Mouse (Mus musculus) lung, embryonic 16.5 days (tissue): Measurements from ENCODE around the gene Homer1. TPM values are rescaled to one million over a fixed set of nuclear protein-coding genes. Genes with fewer than 3 reads are reported as not detected.

Experiments used
- ATAC-seq: fragments of 200-750 bp; cut with Nextera tagmentation; 2 replicates; pipeline ENCODE4 v1.8.0; 2017; ENCODE audit warnings: low read depth, mild to moderate bottlenecking, moderate library complexity
- H3K27ac ChIP-seq: fragments of 300-500 bp; sonication (generic); 2 replicates; pipeline ENCODE4 v1.5.1; 2014; ENCODE audit warnings: mild to moderate bottlenecking, control low read depth, low read length
- H3K27me3 ChIP-seq: fragments of 300-500 bp; sonication (generic); 2 replicates; pipeline ENCODE4 v1.6.1; 2014; ENCODE audit warnings: low read depth, low read length, mixed read lengths; ENCODE audit not compliant: control insufficient read depth, insufficient read depth
- H3K36me3 ChIP-seq: fragments of 300-500 bp; sonication (generic); 2 replicates; pipeline ENCODE4 v1.6.1; 2014; ENCODE audit warnings: low read length; ENCODE audit not compliant: control insufficient read depth, insufficient read depth
- H3K4me1 ChIP-seq: fragments of 300-500 bp; sonication (generic); replicated peaks from 2 replicates; pipeline ENCODE4 v1.6.1; 2014; ENCODE audit warnings: low read length, mixed read lengths; ENCODE audit not compliant: control insufficient read depth, insufficient read depth
- H3K4me2 ChIP-seq: fragments of 300-500 bp; sonication (generic); 2 replicates; pipeline ENCODE4 v1.6.1; 2014; ENCODE audit warnings: low read depth, low read length, control low read depth
- H3K4me3 ChIP-seq: fragments of 300-500 bp; sonication (generic); 2 replicates; pipeline ENCODE4 v1.5.1; 2014; ENCODE audit warnings: mild to moderate bottlenecking, low read length, control low read depth
- H3K9ac ChIP-seq: fragments of 300-500 bp; sonication (generic); 2 replicates; pipeline ENCODE4 v1.6.1; 2014; ENCODE audit warnings: low read length, control low read depth
- H3K9me3 ChIP-seq: fragments of 300-500 bp; sonication (generic); 2 replicates; pipeline ENCODE4 v1.6.1; 2016; ENCODE audit warnings: low read length; ENCODE audit not compliant: control insufficient read depth
- whole genome bisulfite sequencing: fragments of 180-500 bp; shearing (Covaris S2); extraction: QIAGEN DNeasy Blood & Tissue Kit; methylation state at CpG from one replicate; pipeline ENCODE4 v1.1.7; 2014; 5-methylcytosine and 5-hydroxymethylcytosine counted together
- polyA plus RNA-seq: library from polyadenylated mRNA; unstranded; fragments of >200 nt; fragmentation: Nextera tagmentation; extraction: Ambion mirVana; gene quantifications from 2 replicates; pipeline ENCODE4 v1.2.1, GENCODE M21; 2015

Gene Homer1
- polyA plus RNA-seq, 1 experiment from 2014 or later: 2.9 TPM

DNA sequence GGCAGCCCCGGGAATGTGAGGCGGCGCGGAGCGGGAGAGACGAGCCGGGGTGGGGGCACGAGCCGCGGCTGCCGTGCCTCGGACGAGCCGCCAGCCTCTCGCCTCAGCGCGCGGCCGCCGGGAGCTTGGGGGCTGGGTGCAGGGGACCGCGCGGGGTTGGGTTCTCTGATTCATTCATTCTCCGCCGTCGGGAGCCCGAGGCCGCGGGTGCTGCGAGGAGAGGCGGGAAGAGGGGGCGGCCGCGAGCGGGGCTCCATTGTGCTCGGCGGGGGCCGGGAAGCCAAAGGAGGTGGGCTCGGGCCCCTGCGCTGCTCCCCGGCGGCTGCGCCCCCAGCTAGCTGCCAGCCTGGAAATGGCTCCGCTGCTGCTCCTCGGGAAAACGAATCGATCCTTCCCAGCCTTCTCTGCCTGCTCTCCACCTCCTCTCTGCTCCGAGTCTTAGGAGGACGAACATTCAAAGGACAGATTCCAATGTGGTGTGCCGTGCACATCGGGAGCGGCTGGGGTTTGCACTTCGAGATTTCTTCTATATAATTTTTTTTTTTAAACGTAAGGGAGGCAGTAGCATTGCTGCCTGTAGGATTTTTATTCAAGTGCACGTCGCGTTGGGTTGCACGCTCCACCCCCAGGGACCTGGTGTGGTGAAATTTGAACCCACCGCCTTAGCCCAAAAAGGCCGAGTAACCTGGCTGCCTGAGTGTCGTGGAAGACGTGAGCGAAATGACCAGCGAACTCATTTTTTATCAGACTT, 5.0 kb downstream of the Homer1 start:
- Histone ChIP-seq H3K9ac (peak overlapping the region; percentile 86), H3K4me2 (peak overlapping the region; percentile 90), H3K4me3 (peak overlapping the region; percentile 85), H3K9me3 (no peaks in the 10 kb centered on the region), H3K27ac (peak overlapping the region; percentile 80), H3K27me3 (no peaks in the 10 kb centered on the region), H3K4me1 (peaks cover 2% of the 10 kb centered on the region), H3K36me3 (no peaks in the 10 kb centered on the region)
- ATAC-seq: peak; percentile 48
- WGBS: under 1% methylated on average over 60 of the region's 64 CpGs

DNA sequence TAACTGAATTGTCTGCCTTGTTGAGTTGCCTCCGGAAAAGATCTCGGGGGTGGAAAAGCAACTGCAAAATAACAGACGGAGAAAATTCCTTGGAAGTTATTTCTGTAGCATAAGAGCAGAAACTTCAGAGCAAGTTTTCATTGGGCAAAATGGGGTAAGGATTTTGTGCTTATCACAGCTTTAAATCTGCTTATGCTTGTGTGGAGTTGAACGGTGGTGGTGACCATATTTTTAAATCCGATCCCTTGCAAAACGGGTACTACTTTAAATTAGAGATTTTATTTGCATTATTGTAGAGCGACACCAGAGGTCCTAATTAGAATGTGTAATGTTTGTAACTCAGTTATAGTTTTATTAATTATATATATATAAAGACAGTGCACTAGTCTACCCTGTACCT, 5.7 kb downstream of the Homer1 start:
- Histone ChIP-seq H3K36me3 (no peaks in the 10 kb centered on the region), H3K4me1 (peaks cover 2% of the 10 kb centered on the region), H3K4me3 (peak overlapping the region; percentile 85), H3K27me3 (no peaks in the 10 kb centered on the region), H3K9me3 (no peaks in the 10 kb centered on the region), H3K27ac (no peak overlapping the region), H3K9ac (peak overlapping the region; percentile 86), H3K4me2 (peak overlapping the region; percentile 90)
- 3% methylated on average over 7 of the region's 7 CpGs for WGBS
- ATAC-seq: no peak

GRCm38 (mm10) chr13:93305636-93306035, 6.2 kb downstream of the Homer1 start:
- Histone ChIP-seq H3K27me3 (no peaks in the 10 kb centered on the region), H3K4me2 (peak overlapping the region; percentile 90), H3K9ac (peak overlapping the region; percentile 56; the same call in 1 of the 2 replicates), H3K27ac (no peak overlapping the region), H3K9me3 (no peaks in the 10 kb centered on the region), H3K4me1 (peaks cover 2% of the 10 kb centered on the region), H3K4me3 (peak overlapping the region; percentile 32), H3K36me3 (no peaks in the 10 kb centered on the region)
- ATAC-seq: no peak
- 7% methylated on average over 7 of the region's 7 CpGs for WGBS

GRCm38 (mm10) chr13:93306545-93306944, 7.1 kb downstream of the Homer1 start:
- Histone ChIP-seq H3K9ac (no peak overlapping the region), H3K9me3 (no peaks in the 10 kb centered on the region), H3K36me3 (no peaks in the 10 kb centered on the region), H3K4me2 (no peak overlapping the region), H3K27ac (no peak overlapping the region), H3K4me1 (peaks cover 2% of the 10 kb centered on the region), H3K4me3 (no peak overlapping the region), H3K27me3 (no peaks in the 10 kb centered on the region)
- no peak for ATAC-seq
- WGBS: 63% methylated on average over 3 of the region's 3 CpGs

- Histone ChIP-seq H3K36me3 (no peaks in the 10 kb centered on the region), H3K4me2 (no peak overlapping the region), H3K27ac (no peak overlapping the region), H3K27me3 (no peaks in the 10 kb centered on the region), H3K9ac (no peak overlapping the region), H3K4me3 (no peak overlapping the region), H3K4me1 (peaks cover 2% of the 10 kb centered on the region), H3K9me3 (no peaks in the 10 kb centered on the region)
- ATAC-seq: no peak
- WGBS: 20% methylated on average over 7 of the region's 7 CpGs
These were observed 8.3 kb downstream of the Homer1 start for GRCm38 (mm10) chr13:93307700-93308099.

- Histone ChIP-seq H3K4me3 (no peak overlapping the region), H3K9me3 (no peaks in the 10 kb centered on the region), H3K36me3 (no peaks in the 10 kb centered on the region), H3K4me2 (no peak overlapping the region), H3K27me3 (no peaks in the 10 kb centered on the region), H3K27ac (no peak overlapping the region), H3K9ac (no peak overlapping the region), H3K4me1 (no peaks in the 10 kb centered on the region; the same call in none of the 2 replicates)
- no peak for ATAC-seq
- WGBS: 39% methylated on average over 1 of the region's 1 CpGs
These were observed 9.9 kb downstream of the Homer1 start for GRCm38 (mm10) chr13:93309295-93309694.

DNA sequence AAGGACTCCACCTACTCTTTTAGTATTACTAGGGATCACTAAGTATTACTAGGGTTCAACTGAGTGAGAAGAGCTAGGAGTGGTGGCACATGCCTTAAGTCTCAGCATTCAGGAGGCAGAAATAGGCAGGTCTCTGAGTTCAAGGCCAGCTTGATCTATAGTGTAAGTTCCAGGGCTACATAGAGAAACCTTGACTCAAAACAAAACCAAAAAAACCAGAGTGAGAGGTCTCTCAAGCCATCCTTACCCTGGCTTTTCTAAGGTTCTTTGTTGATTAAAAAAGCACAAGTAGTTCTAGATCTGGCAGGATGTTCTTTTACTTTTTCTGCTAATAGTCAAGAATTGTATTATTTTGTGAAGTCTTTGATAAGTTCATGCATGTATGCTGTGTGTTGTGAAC, 13.1 kb downstream of the Homer1 start:
- Histone ChIP-seq H3K36me3 (no peaks in the 10 kb centered on the region), H3K4me2 (no peak overlapping the region)
- ATAC-seq: no peak

GRCm38 (mm10) chr13:93314322-93314721, 14.9 kb downstream of the Homer1 start:
- Histone ChIP-seq H3K4me3 (no peak overlapping the region), H3K9me3 (no peaks in the 10 kb centered on the region), H3K4me1 (no peaks in the 10 kb centered on the region), H3K27ac (no peak overlapping the region), H3K9ac (no peak overlapping the region), H3K4me2 (no peak overlapping the region), H3K27me3 (no peaks in the 10 kb centered on the region), H3K36me3 (no peaks in the 10 kb centered on the region)
- 69% methylated on average over 4 of the region's 4 CpGs for WGBS
- no peak for ATAC-seq

More for the DNA sequence above, 13.1 kb downstream of the Homer1 start:
- H3K4me3 ChIP-seq: no peak overlapping the region
- H3K4me1 ChIP-seq: no peaks in the 10 kb centered on the region
- H3K9ac ChIP-seq: no peak overlapping the region
- H3K27me3 ChIP-seq: no peaks in the 10 kb centered on the region
- H3K9me3 ChIP-seq: no peaks in the 10 kb centered on the region
- H3K27ac ChIP-seq: no peak overlapping the region

- no peak overlapping the region for H3K4me3 ChIP-seq
- no peaks in the 10 kb centered on the region for H3K4me1 ChIP-seq
- H3K9me3 ChIP-seq: no peaks in the 10 kb centered on the region
- H3K9ac ChIP-seq: no peak overlapping the region
- H3K4me2 ChIP-seq: no peak overlapping the region
- ATAC-seq: no peak
- no peaks in the 10 kb centered on the region for H3K27me3 ChIP-seq
- H3K27ac ChIP-seq: no peak overlapping the region
- WGBS: 71% methylated on average over 5 of the region's 5 CpGs
- no peaks in the 10 kb centered on the region for H3K36me3 ChIP-seq
These were observed 20.7 kb downstream of the Homer1 start for GRCm38 (mm10) chr13:93320089-93320488.
